Mouse (Mus musculus): Measurements from ENCODE around the gene Cyb5b. TPM values are rescaled to one million over a fixed set of nuclear protein-coding genes. Genes with fewer than 3 reads are reported as not detected.
"Not testable (repeated sequence)": the region's sequence is repeated elsewhere in the genome, so short reads cannot be mapped to it uniquely, and the experiment has no call there.

Cyb5b gene
- 102 and 115 TPM in 2 replicates for polyA plus RNA-seq (2015; fragmentation: Nextera tagmentation; extraction: Ambion mirVana)

GRCm38 (mm10) chr8:107150404-107151157, at the start of gene Cyb5b:
Gene Cyb5b (plus strand): TSS chr8:107150640.
- H3K27me3 ChIP-seq = no peaks in the 10 kb centered on the region
- 1% methylated on average over 65 of the region's 65 CpGs for WGBS
- peaks cover 28% of the 10 kb centered on the region for H3K36me3 ChIP-seq (ENCODE audit: poor library complexity, severe bottlenecking)

GRCm38 (mm10) chr8:107104547-107104946, 45.9 kb upstream of the Cyb5b start:
- H3K4me2 ChIP-seq = no peak overlapping the region
- ATAC-seq = no peak
- no peak overlapping the region for H3K9ac ChIP-seq
- H3K27ac ChIP-seq = no peak overlapping the region
- 0 out of 2 replicates have a peak, but pooled peaks cover 3% of the 10 kb centered on the region for H3K4me1 ChIP-seq
- H3K27me3 ChIP-seq = no peaks in the 10 kb centered on the region
- H3K36me3 ChIP-seq (ENCODE audit: poor library complexity, severe bottlenecking) = no peaks in the 10 kb centered on the region
- no peaks in the 10 kb centered on the region for H3K9me3 ChIP-seq (replicated peaks)
- no peak overlapping the region for H3K4me3 ChIP-seq
- WGBS = 6% methylated on average over 4 of the region's 4 CpGs

More at GRCm38 (mm10) chr8:107150404-107151157, at the start of gene Cyb5b:
- Histone ChIP-seq H3K27ac (peak within 1 kb of the TSS; percentile 71), H3K4me1 (peaks cover 17% of the 10 kb centered on the region), H3K4me2 (peak within 1 kb of the TSS; percentile 79), H3K9me3 (replicated peaks) (no peaks in the 10 kb centered on the region), H3K9ac (peak within 1 kb of the TSS; percentile 83), H3K4me3 (peak within 1 kb of the TSS; percentile 88)
- peak; percentile 97 for ATAC-seq

GRCm38 (mm10) chr8:107108089-107108488, 42.4 kb upstream of the Cyb5b start:
- not testable (repeated sequence) for H3K27me3 ChIP-seq; H3K4me2 ChIP-seq; H3K27ac ChIP-seq; H3K4me1 ChIP-seq; H3K9ac ChIP-seq; H3K9me3 ChIP-seq (replicated peaks); H3K4me3 ChIP-seq; H3K36me3 ChIP-seq (ENCODE audit: poor library complexity, severe bottlenecking); ATAC-seq
- WGBS = 90% methylated on average over 5 of the region's 5 CpGs

GRCm38 (mm10) chr8:107108978-107109720, 41.3 kb upstream of the Cyb5b start:
- H3K9ac ChIP-seq = no peak overlapping the region
- no peak for ATAC-seq
- WGBS = 69% methylated on average over 23 of the region's 23 CpGs
- 0 out of 2 replicates have a peak, but pooled peaks cover 3% of the 10 kb centered on the region for H3K4me1 ChIP-seq
- H3K27ac ChIP-seq = no peak overlapping the region
- H3K36me3 ChIP-seq (ENCODE audit: poor library complexity, severe bottlenecking) = no peaks in the 10 kb centered on the region
- H3K27me3 ChIP-seq = no peaks in the 10 kb centered on the region
- no peak overlapping the region for H3K4me2 ChIP-seq
- H3K9me3 ChIP-seq (replicated peaks) = no peaks in the 10 kb centered on the region
- H3K4me3 ChIP-seq = no peak overlapping the region

- no peaks in the 10 kb centered on the region for H3K27me3 ChIP-seq
- no peak overlapping the region for H3K27ac ChIP-seq
- 0 out of 2 replicates have a peak, but pooled peaks cover 3% of the 10 kb centered on the region for H3K4me1 ChIP-seq
- WGBS = 83% methylated on average over 5 of the region's 5 CpGs
- no peak overlapping the region for H3K9ac ChIP-seq
- H3K4me3 ChIP-seq = no peak overlapping the region
- H3K4me2 ChIP-seq = no peak overlapping the region
- H3K9me3 ChIP-seq (replicated peaks) = no peaks in the 10 kb centered on the region
- no peaks in the 10 kb centered on the region for H3K36me3 ChIP-seq (ENCODE audit: poor library complexity, severe bottlenecking)
- ATAC-seq = no peak
Measured at GRCm38 (mm10) chr8:107109816-107110435, 40.5 kb upstream of the Cyb5b start.

GRCm38 (mm10) chr8:107110629-107111330, 39.7 kb upstream of the Cyb5b start:
- Histone ChIP-seq H3K4me1 (0 out of 2 replicates have a peak, but pooled peaks cover 3% of the 10 kb centered on the region), H3K36me3 (ENCODE audit: poor library complexity, severe bottlenecking) (no peaks in the 10 kb centered on the region), H3K4me2 (no peak overlapping the region), H3K9ac (no peak overlapping the region), H3K27me3 (no peaks in the 10 kb centered on the region), H3K4me3 (no peak overlapping the region), H3K9me3 (replicated peaks) (no peaks in the 10 kb centered on the region), H3K27ac (no peak overlapping the region)
- 57% methylated on average over 9 of the region's 9 CpGs for WGBS
- no peak for ATAC-seq

DNA sequence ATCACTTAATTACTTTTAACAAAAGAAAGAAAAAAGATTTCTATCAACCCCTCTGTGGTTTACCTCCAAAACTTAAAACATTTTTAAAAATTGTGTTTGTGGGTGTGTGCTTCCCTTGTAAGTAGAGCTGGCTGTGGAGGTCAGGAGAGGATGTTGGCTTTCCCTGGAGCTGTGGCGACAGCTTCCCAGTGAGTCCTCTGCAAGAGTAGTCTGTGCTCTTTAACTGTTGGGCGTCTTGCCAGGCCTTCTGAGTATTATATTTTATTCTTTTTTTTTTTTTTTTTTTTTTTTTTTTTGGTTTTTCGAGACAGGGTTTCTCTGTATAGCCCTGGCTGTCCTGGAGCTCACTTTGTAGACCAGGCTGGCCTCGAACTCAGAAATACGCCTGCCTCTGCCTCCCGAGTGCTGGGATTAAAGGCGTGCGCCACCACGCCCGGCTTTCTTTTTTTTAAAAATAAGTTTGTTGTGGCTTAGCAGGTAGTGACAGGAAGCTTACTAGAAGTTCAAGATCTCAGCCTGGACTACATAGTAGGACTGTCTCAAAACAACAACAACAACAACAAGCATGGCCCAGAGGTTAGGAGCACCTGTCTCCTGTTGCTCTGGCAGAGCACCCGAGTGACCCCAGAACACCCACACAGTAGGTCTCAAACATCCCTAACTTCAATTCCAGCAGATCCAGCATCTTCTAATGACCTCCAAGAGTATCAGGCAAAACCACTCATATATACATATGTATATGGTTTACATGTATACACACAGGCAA, 38.9 kb upstream of the Cyb5b start:
- Histone ChIP-seq H3K4me2 (no peak overlapping the region), H3K4me3 (no peak overlapping the region), H3K36me3 (ENCODE audit: poor library complexity, severe bottlenecking) (no peaks in the 10 kb centered on the region), H3K27me3 (no peaks in the 10 kb centered on the region), H3K4me1 (0 out of 2 replicates have a peak, but pooled peaks cover 3% of the 10 kb centered on the region), H3K9ac (no peak overlapping the region), H3K9me3 (replicated peaks) (no peaks in the 10 kb centered on the region), H3K27ac (no peak overlapping the region)
- ATAC-seq = no peak
- 94% methylated on average over 10 of the region's 11 CpGs for WGBS

DNA sequence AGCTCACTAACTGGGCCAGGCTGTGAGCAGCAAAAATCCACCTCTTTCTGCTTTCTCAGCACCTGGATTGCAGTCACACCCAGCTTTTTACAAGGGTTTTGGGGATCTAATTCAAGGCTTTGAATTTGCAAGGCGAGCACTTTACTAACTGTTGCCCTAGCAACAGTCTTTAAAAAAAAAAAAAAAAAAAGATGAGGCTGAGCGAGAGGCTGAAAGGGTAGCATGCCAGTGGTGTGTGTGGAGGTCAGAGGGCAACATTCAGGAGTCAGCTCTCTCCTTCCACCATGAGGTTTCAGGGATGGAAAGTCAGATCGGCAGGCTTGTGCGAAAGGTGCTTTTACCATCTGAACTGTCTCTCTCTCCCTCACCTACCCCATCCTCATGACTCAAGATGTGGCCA, 37.2 kb upstream of the Cyb5b start:
- 55% methylated on average over 4 of the region's 4 CpGs for whole genome bisulfite sequencing

GRCm38 (mm10) chr8:107114150-107115007, 36.1 kb upstream of the Cyb5b start:
- no peak overlapping the region for H3K27ac ChIP-seq

More for the DNA sequence above, 37.2 kb upstream of the Cyb5b start:
- Histone ChIP-seq H3K27me3 (no peaks in the 10 kb centered on the region), H3K36me3 (ENCODE audit: poor library complexity, severe bottlenecking) (no peaks in the 10 kb centered on the region), H3K27ac (no peak overlapping the region), H3K4me1 (0 out of 2 replicates have a peak, but pooled peaks cover 3% of the 10 kb centered on the region), H3K4me3 (no peak overlapping the region), H3K4me2 (no peak overlapping the region), H3K9ac (no peak overlapping the region), H3K9me3 (replicated peaks) (no peaks in the 10 kb centered on the region)
- ATAC-seq = no peak

DNA sequence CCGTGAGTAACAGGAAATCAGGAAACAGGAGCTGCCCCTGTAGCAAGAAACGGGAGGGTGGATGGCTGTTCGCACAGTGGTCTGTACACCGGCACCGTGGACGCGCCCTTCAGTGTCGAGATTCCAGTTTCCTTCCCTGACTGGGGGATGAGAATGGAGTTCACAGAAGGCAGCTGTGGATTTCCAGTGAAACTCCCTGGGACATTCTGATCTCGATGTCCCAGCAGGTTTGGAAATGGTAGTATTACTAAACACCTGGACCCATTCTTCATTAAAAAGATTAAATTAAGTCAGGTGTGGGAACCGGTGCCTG, 35.5 kb upstream of the Cyb5b start:
- 89% methylated on average over 10 of the region's 10 CpGs for WGBS
- no peak overlapping the region for H3K9ac ChIP-seq

More at GRCm38 (mm10) chr8:107114150-107115007, 36.1 kb upstream of the Cyb5b start:
- no peaks in the 10 kb centered on the region for H3K36me3 ChIP-seq (ENCODE audit: poor library complexity, severe bottlenecking)
- 73% methylated on average over 19 of the region's 19 CpGs for WGBS
- no peak for ATAC-seq
- 0 out of 2 replicates have a peak, but pooled peaks cover under 1% of the 10 kb centered on the region for H3K4me1 ChIP-seq
- no peaks in the 10 kb centered on the region for H3K27me3 ChIP-seq
- H3K9ac ChIP-seq = no peak overlapping the region
- no peak overlapping the region for H3K4me3 ChIP-seq
- H3K4me2 ChIP-seq = no peak overlapping the region
- H3K9me3 ChIP-seq (replicated peaks) = no peaks in the 10 kb centered on the region

More for the DNA sequence above, 35.5 kb upstream of the Cyb5b start:
- no peak overlapping the region for H3K4me3 ChIP-seq
- H3K27ac ChIP-seq = no peak overlapping the region
- H3K9me3 ChIP-seq (replicated peaks) = no peaks in the 10 kb centered on the region
- H3K4me1 ChIP-seq = no peaks in the 10 kb centered on the region
- no peaks in the 10 kb centered on the region for H3K27me3 ChIP-seq
- no peaks in the 10 kb centered on the region for H3K36me3 ChIP-seq (ENCODE audit: poor library complexity, severe bottlenecking)
- no peak overlapping the region for H3K4me2 ChIP-seq
- ATAC-seq = no peak

All from forebrain, embryonic 13.5 days (tissue).